Mouse (Mus musculus): ENCODE results near the gene Krtap17-1.

Krtap17-1 gene

GRCm38 (mm10) chr11:99993620-99994383 lies at the start of gene Krtap17-1:
Gene Krtap17-1, minus strand, starts transcription at chr11:99993994.
- DNase-seq (ENCODE audit: low spot score), result no peak

- no peak for DNase-seq (ENCODE audit: low spot score)
Measured at GRCm38 (mm10) chr11:100041454-100041853, 47.7 kb upstream of the Krtap17-1 start, which contains the start of gene Krt34. Gene Krt34, minus strand, starts transcription at chr11:100041554.

GRCm38 (mm10) chr11:100029768-100030167 lies 36.0 kb upstream of the Krtap17-1 start, which contains the start of gene Krt33b:
Gene Krt33b, minus strand, starts transcription at chr11:100029868.
- DNase-seq (ENCODE audit: low spot score), result no peak

- DNase-seq (ENCODE audit: low spot score), result no peak
Measured at GRCm38 (mm10) chr11:100021438-100021837, 27.6 kb upstream of the Krtap17-1 start.

- DNase-seq (ENCODE audit: low spot score), result no peak
Measured at GRCm38 (mm10) chr11:100019466-100019865, 25.7 kb upstream of the Krtap17-1 start.

GRCm38 (mm10) chr11:100016112-100016511 lies 22.3 kb upstream of the Krtap17-1 start, which contains the start of gene Krt33a:
Gene Krt33a, minus strand, starts transcription at chr11:100016212.
- DNase-seq (ENCODE audit: low spot score), result no peak

- no peak for DNase-seq (ENCODE audit: low spot score)
Measured at GRCm38 (mm10) chr11:100013691-100014171, 19.9 kb upstream of the Krtap17-1 start.

- no peak for DNase-seq (ENCODE audit: low spot score)
Measured at GRCm38 (mm10) chr11:100010682-100011081, 16.9 kb upstream of the Krtap17-1 start.

- no peak for DNase-seq (ENCODE audit: low spot score)
Measured at GRCm38 (mm10) chr11:100008336-100008735, 14.5 kb upstream of the Krtap17-1 start.

- no peak for DNase-seq (ENCODE audit: low spot score)
Measured at GRCm38 (mm10) chr11:100006624-100007023, 12.8 kb upstream of the Krtap17-1 start.

GRCm38 (mm10) chr11:100005905-100006304 lies 12.1 kb upstream of the Krtap17-1 start:
- DNase-seq (ENCODE audit: low spot score), result no peak

- no peak for DNase-seq (ENCODE audit: low spot score)
Measured at GRCm38 (mm10) chr11:100004846-100005245, 11.1 kb upstream of the Krtap17-1 start.

GRCm38 (mm10) chr11:99999091-99999490 lies 5.3 kb upstream of the Krtap17-1 start:
- no peak for DNase-seq (ENCODE audit: low spot score)

- DNase-seq (ENCODE audit: low spot score), result no peak
Measured at GRCm38 (mm10) chr11:99994384-99994661, 529 bp upstream of the Krtap17-1 start.

GRCm38 (mm10) chr11:99990571-99990970 lies 3.2 kb downstream of the Krtap17-1 start:
- DNase-seq (ENCODE audit: low spot score), result no peak

- no peak for DNase-seq (ENCODE audit: low spot score)
Measured at GRCm38 (mm10) chr11:99989881-99990405, 3.9 kb downstream of the Krtap17-1 start.

GRCm38 (mm10) chr11:99988530-99988929 lies 5.3 kb downstream of the Krtap17-1 start:
- DNase-seq (ENCODE audit: low spot score), result no peak

- no peak for DNase-seq (ENCODE audit: low spot score)
Measured at GRCm38 (mm10) chr11:99986180-99986647, 7.6 kb downstream of the Krtap17-1 start, which contains the start of gene Krtap16-1. Gene Krtap16-1, minus strand, starts transcription at chr11:99986597.

GRCm38 (mm10) chr11:99985291-99986092 lies 8.3 kb downstream of the Krtap17-1 start:
- no peak for DNase-seq (ENCODE audit: low spot score)

GRCm38 (mm10) chr11:99983442-99983841 lies 10.4 kb downstream of the Krtap17-1 start:
- DNase-seq (ENCODE audit: low spot score), result no peak

- no peak for DNase-seq (ENCODE audit: low spot score)
Measured at GRCm38 (mm10) chr11:99982731-99983130, 11.1 kb downstream of the Krtap17-1 start.

- no peak for DNase-seq (ENCODE audit: low spot score)
Measured at GRCm38 (mm10) chr11:99978953-99979352, 14.8 kb downstream of the Krtap17-1 start, which contains the start of gene Krtap29-1. Gene Krtap29-1, minus strand, starts transcription at chr11:99979053.

Data from ovary, adult 18-20 months (tissue).